Mouse (Mus musculus): ENCODE data around the gene Dok5. TPM values are rescaled to one million over a fixed set of nuclear protein-coding genes. Genes with fewer than 3 reads are reported as not detected.

Gene Dok5
- total and polyA plus RNA-seq, 2 experiments from 2014 or later = 50.2 to 79.9 TPM

- no peak for TF ChIP-seq CTCF (IDR thresholded peaks at IDR 0.05; ENCODE audit: low read depth)
- no peaks in the 10 kb centered on the region for H3K9me3 ChIP-seq (ENCODE audit: low read length)
- no peak for DNase-seq
- H3K9ac ChIP-seq = no peak overlapping the region
- no peaks in the 10 kb centered on the region for H3K36me3 ChIP-seq (ENCODE audit: insufficient read depth)
- no peaks in the 10 kb centered on the region for H3K27me3 ChIP-seq (ENCODE audit: insufficient read depth, low read length)
- no peak for ATAC-seq
- no peaks in the 10 kb centered on the region for H3K4me1 ChIP-seq (ENCODE audit: insufficient read depth)
- WGBS = 73% methylated on average over 6 of the region's 6 CpGs
- no peak overlapping the region for H3K27ac ChIP-seq (ENCODE audit: low read depth, low read length)
- H3K4me2 ChIP-seq (ENCODE audit: low read depth) = no peak overlapping the region
- H3K4me3 ChIP-seq (ENCODE audit: low read depth, low read length) = no peak overlapping the region
These were observed 133.2 kb downstream of the Dok5 start for GRCm38 (mm10) chr2:170864820-170865219.

GRCm38 (mm10) chr2:170870566-170870965, 139.0 kb downstream of the Dok5 start:
- H3K9ac ChIP-seq = no peak overlapping the region
- no peak overlapping the region for H3K27ac ChIP-seq (ENCODE audit: low read depth, low read length)
- no peak for ATAC-seq
- TF ChIP-seq CTCF (IDR thresholded peaks at IDR 0.05; ENCODE audit: low read depth) = no peak
- no peak for DNase-seq
- H3K36me3 ChIP-seq (ENCODE audit: insufficient read depth) = no peaks in the 10 kb centered on the region; the same call in 1 of the 2 replicates
- 88% methylated on average over 15 of the region's 15 CpGs for WGBS
- no peaks in the 10 kb centered on the region for H3K9me3 ChIP-seq (ENCODE audit: low read length)
- no peaks in the 10 kb centered on the region for H3K27me3 ChIP-seq (ENCODE audit: insufficient read depth, low read length)
- H3K4me2 ChIP-seq (ENCODE audit: low read depth) = no peak overlapping the region
- H3K4me1 ChIP-seq (ENCODE audit: insufficient read depth) = no peaks in the 10 kb centered on the region
- no peak overlapping the region for H3K4me3 ChIP-seq (ENCODE audit: low read depth, low read length)

DNA sequence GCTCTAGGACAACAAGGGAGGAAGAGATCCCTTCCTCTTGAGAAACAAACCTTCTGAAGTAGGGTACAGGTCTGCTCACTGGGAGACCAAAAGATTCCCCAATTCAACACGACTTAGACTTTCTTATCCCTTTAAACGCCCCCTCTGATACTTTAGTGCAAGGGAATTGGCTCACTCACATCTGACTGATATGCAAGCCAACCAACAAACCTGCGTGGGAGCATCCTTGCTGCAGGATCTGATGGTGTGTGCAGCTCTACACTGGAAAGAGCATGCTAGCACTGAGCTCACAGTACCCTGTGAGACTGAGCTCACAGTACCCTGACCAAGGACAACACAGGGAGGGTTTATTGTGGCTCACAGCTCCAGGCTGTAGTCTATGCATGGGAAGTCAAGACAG, 139.9 kb downstream of the Dok5 start:
- no peak for TF ChIP-seq CTCF (IDR thresholded peaks at IDR 0.05; ENCODE audit: low read depth)
- 88% methylated on average over 3 of the region's 3 CpGs for WGBS
- DNase-seq (no peak), ATAC-seq (no peak)
- Histone ChIP-seq H3K4me1 (ENCODE audit: insufficient read depth) (no peaks in the 10 kb centered on the region), H3K36me3 (ENCODE audit: insufficient read depth) (no peaks in the 10 kb centered on the region; the same call in 1 of the 2 replicates), H3K4me3 (ENCODE audit: low read depth, low read length) (no peak overlapping the region), H3K9me3 (ENCODE audit: low read length) (no peaks in the 10 kb centered on the region), H3K4me2 (ENCODE audit: low read depth) (no peak overlapping the region), H3K27me3 (ENCODE audit: insufficient read depth, low read length) (no peaks in the 10 kb centered on the region), H3K27ac (ENCODE audit: low read depth, low read length) (no peak overlapping the region), H3K9ac (no peak overlapping the region)

DNA sequence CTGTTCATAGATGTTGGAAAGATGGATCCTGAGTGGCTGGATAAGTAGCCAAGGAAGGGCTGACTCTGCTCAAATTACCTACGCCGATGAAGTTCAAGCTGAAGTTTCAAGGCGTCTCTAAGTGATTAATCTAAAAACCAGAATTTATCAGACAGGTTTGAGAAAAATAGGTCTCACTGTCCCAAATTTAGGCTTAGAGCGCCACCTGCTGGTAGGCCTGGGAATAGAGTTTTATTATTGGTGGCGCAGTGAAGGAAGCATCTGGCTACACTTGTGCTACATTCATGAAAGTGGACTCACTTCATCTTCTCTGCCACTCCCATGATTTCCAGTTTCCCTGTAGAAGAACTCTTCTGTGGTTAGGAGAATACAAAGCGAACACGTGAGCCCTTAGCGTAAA, 141.8 kb downstream of the Dok5 start:
- peak; percentile 96 for TF ChIP-seq CTCF (IDR thresholded peaks at IDR 0.05; ENCODE audit: low read depth)
- peak; percentile 94 for DNase-seq
- WGBS = 13% methylated on average over 8 of the region's 8 CpGs
- Histone ChIP-seq H3K4me1 (ENCODE audit: insufficient read depth) (no peaks in the 10 kb centered on the region), H3K36me3 (ENCODE audit: insufficient read depth) (no peaks in the 10 kb centered on the region; the same call in 1 of the 2 replicates), H3K4me3 (ENCODE audit: low read depth, low read length) (no peak overlapping the region), H3K27me3 (ENCODE audit: insufficient read depth, low read length) (no peaks in the 10 kb centered on the region), H3K27ac (ENCODE audit: low read depth, low read length) (no peak overlapping the region), H3K9me3 (ENCODE audit: low read length) (no peaks in the 10 kb centered on the region), H3K9ac (no peak overlapping the region), H3K4me2 (ENCODE audit: low read depth) (no peak overlapping the region)
- peak; percentile 51; the same call in 1 of the 2 replicates for ATAC-seq

DNA sequence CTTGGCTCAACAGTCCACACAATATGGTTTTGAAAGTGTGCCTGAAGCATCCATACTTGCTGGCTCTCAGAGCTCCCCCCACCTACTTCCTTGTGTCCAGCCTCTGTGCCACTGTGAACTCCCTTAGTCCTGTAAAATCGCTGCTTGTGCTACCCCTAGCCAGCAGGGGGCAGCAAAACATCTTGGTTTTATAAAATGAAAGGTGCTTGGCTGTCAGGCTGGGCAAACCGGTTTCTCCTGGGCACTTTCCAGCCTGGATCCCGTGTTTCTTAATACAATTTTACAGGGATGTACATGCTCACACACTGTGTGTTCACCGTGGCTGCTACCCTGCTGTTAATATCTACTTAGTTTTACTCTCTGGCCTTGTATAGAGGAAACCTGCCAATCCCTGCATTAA, 145.9 kb downstream of the Dok5 start:
- TF ChIP-seq CTCF (IDR thresholded peaks at IDR 0.05; ENCODE audit: low read depth) = peak; percentile 93
- H3K36me3 ChIP-seq (ENCODE audit: insufficient read depth) = no peaks in the 10 kb centered on the region

DNA sequence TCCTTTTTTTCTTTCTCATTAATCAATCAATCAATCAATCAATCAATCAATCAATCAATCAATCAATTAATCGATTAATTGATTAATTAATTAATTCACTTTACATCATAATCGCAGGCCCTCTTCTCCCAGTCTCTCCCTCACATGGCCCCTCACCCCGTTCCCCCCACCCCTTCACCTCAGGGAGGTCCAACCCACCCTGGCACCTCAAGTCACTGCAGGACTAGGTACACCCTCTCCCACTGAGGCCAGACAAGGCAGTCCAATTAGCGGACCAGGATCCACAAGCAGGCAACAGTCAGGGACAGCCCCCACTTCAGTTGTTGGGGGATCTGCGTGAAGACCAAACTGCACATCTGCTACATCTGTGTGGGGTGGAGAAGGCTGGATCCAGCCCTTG, 146.3 kb downstream of the Dok5 start:
- Histone ChIP-seq H3K4me1 (ENCODE audit: insufficient read depth) (no peaks in the 10 kb centered on the region), H3K27me3 (ENCODE audit: insufficient read depth, low read length) (no peaks in the 10 kb centered on the region), H3K4me2 (ENCODE audit: low read depth) (no peak overlapping the region), H3K4me3 (ENCODE audit: low read depth, low read length) (no peak overlapping the region), H3K9ac (no peak overlapping the region), H3K27ac (ENCODE audit: low read depth, low read length) (no peak overlapping the region), H3K36me3 (ENCODE audit: insufficient read depth) (no peaks in the 10 kb centered on the region), H3K9me3 (ENCODE audit: low read length) (no peaks in the 10 kb centered on the region)
- ATAC-seq = no peak
- no peak for TF ChIP-seq CTCF (IDR thresholded peaks at IDR 0.05; ENCODE audit: low read depth)
- no peak for DNase-seq
- WGBS = 63% methylated on average over 5 of the region's 5 CpGs

More for the DNA sequence above, 145.9 kb downstream of the Dok5 start:
- Histone ChIP-seq H3K9me3 (ENCODE audit: low read length) (no peaks in the 10 kb centered on the region), H3K27ac (ENCODE audit: low read depth, low read length) (no peak overlapping the region), H3K27me3 (ENCODE audit: insufficient read depth, low read length) (no peaks in the 10 kb centered on the region), H3K9ac (no peak overlapping the region), H3K4me2 (ENCODE audit: low read depth) (no peak overlapping the region), H3K4me1 (ENCODE audit: insufficient read depth) (no peaks in the 10 kb centered on the region), H3K4me3 (ENCODE audit: low read depth, low read length) (no peak overlapping the region)
- WGBS = 2% methylated on average over 4 of the region's 4 CpGs
- ATAC-seq = peak; percentile 65
- DNase-seq = peak; percentile 93

GRCm38 (mm10) chr2:170884209-170884801, 152.7 kb downstream of the Dok5 start:
- no peaks in the 10 kb centered on the region for H3K9me3 ChIP-seq (ENCODE audit: low read length)
- WGBS = 55% methylated on average over 4 of the region's 4 CpGs
- no peak overlapping the region for H3K4me3 ChIP-seq (ENCODE audit: low read depth, low read length)
- no peak overlapping the region for H3K9ac ChIP-seq
- H3K4me1 ChIP-seq (ENCODE audit: insufficient read depth) = no peaks in the 10 kb centered on the region
- no peak overlapping the region for H3K4me2 ChIP-seq (ENCODE audit: low read depth)
- H3K36me3 ChIP-seq (ENCODE audit: insufficient read depth) = no peaks in the 10 kb centered on the region
- H3K27ac ChIP-seq (ENCODE audit: low read depth, low read length) = peak overlapping the region; percentile 35
- no peaks in the 10 kb centered on the region for H3K27me3 ChIP-seq (ENCODE audit: insufficient read depth, low read length)
- DNase-seq (no peak), ATAC-seq (peak; percentile 78)
- TF ChIP-seq CTCF (IDR thresholded peaks at IDR 0.05; ENCODE audit: low read depth) = no peak
